Mouse (Mus musculus) embryonic facial prominence, embryonic 14.5 days (tissue): ENCODE measurements around the gene Dcun1d4. TPM values are rescaled to one million over a fixed set of nuclear protein-coding genes. Genes with fewer than 3 reads are reported as not detected.

ENCODE experiments used
- ATAC-seq: fragments of 200-750 bp; cut with Nextera tagmentation; 2 replicates; pipeline ENCODE4 v1.8.0; 2017; ENCODE audit warnings: low read depth, moderate number of reproducible peaks, moderate TSS enrichment
- DNase-seq: peaks from one replicate; pipeline ENCODE4 v3.0.0-alpha.2; 2015; ENCODE audit warnings: low spot score
- H3K27ac ChIP-seq: fragments of 300-500 bp; sonication (generic); replicated peaks from 2 replicates; pipeline ENCODE4 v1.5.1; 2014; ENCODE audit warnings: low read depth, mild to moderate bottlenecking, low read length, moderate library complexity
- H3K27me3 ChIP-seq: fragments of 300-500 bp; sonication (generic); replicated peaks from 2 replicates; pipeline ENCODE4 v1.6.1; 2014; ENCODE audit warnings: low read length; ENCODE audit not compliant: control insufficient read depth, insufficient read depth
- H3K36me3 ChIP-seq: fragments of 300-500 bp; sonication (generic); 2 replicates; pipeline ENCODE4 v1.6.1; 2014; ENCODE audit warnings: low read length, mixed read lengths; ENCODE audit not compliant: control insufficient read depth, insufficient read depth
- H3K4me1 ChIP-seq: fragments of 300-500 bp; sonication (generic); 2 replicates; pipeline ENCODE4 v1.6.1; 2014; ENCODE audit warnings: antibody characterized with exemption, low read length; ENCODE audit not compliant: control insufficient read depth, insufficient read depth
- H3K4me2 ChIP-seq: fragments of 300-500 bp; sonication (generic); 2 replicates; pipeline ENCODE4 v1.6.1; 2014; ENCODE audit warnings: low read depth, mild to moderate bottlenecking, low read length, moderate library complexity, mixed read lengths
- H3K4me3 ChIP-seq: fragments of 300-500 bp; sonication (generic); 2 replicates; pipeline ENCODE4 v1.5.1; 2014; ENCODE audit warnings: low read depth, mild to moderate bottlenecking, low read length
- H3K9ac ChIP-seq: fragments of 300-500 bp; sonication (generic); 2 replicates; pipeline ENCODE4 v1.6.1; 2014; ENCODE audit warnings: low read depth, mild to moderate bottlenecking, low read length, moderate library complexity, mixed read lengths
- H3K9me3 ChIP-seq: fragments of 300-500 bp; sonication (generic); 2 replicates; pipeline ENCODE4 v1.6.1; 2016; ENCODE audit warnings: low read length; ENCODE audit not compliant: control insufficient read depth
- WGBS: fragments of 180-500 bp; shearing (Covaris S2); extraction: QIAGEN DNeasy Blood & Tissue Kit; methylation state at CpG from one replicate; pipeline ENCODE4 v1.1.7; 2014; 5-methylcytosine and 5-hydroxymethylcytosine counted together
- polyA plus RNA-seq: library from polyadenylated mRNA; unstranded; fragments of >200 nt; fragmentation: Nextera tagmentation; extraction: Ambion mirVana; gene quantifications from 2 replicates; pipeline ENCODE4 v1.2.1, GENCODE M21; 2014

Dcun1d4 gene
- polyA plus RNA-seq, 1 experiment from 2014 or later: 26.4 TPM

DNA sequence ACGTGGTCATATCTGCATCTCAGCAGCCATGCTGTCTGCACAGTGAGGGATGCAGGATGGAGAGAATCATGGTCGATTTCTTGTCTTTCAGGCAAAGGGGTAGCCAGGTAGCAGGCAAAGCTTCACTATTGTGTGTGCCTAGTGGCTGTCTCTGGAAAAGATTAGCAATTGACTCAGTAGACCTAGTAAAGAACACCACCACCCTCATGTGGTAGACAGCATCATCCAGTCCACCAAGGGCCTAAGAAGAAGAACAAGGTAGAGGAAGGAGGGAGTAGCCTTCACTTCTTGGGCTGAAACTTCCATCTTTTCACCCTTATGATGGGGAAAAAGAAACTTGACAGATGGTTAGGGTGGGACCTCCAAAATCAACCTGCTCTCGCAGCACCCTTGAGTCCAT, 122.1 kb downstream of the Dcun1d4 start:
- no peak overlapping the region for H3K4me3 ChIP-seq
- no peaks in the 10 kb centered on the region for H3K36me3 ChIP-seq
- no peak for DNase-seq
- H3K9me3 ChIP-seq: no peaks in the 10 kb centered on the region
- H3K9ac ChIP-seq: no peak overlapping the region
- no peaks in the 10 kb centered on the region for H3K27me3 ChIP-seq
- no peak for ATAC-seq
- no peak overlapping the region for H3K27ac ChIP-seq
- 76% methylated on average over 3 of the region's 3 CpGs for WGBS
- no peak overlapping the region for H3K4me2 ChIP-seq
- no peaks in the 10 kb centered on the region for H3K4me1 ChIP-seq

DNA sequence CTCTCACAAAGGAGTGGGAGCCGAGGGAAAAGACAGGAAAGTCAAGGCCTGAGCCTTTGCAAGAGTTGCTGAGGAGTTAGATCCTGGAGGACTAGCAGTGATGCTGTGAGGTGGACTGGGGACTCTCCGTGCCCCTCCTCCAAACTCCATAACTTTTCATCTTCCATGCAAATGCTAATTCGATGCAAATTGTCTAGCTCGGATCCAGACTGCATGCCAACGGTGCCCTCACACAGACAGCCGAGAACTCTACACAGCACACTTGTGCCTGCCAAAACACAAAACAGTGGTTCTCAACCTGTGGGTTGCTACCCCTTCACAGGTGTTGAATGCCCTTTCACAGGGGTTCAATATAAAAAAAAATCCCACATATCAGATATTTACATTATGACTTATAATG, 123.7 kb downstream of the Dcun1d4 start:
- no peaks in the 10 kb centered on the region for H3K27me3 ChIP-seq
- H3K9ac ChIP-seq: no peak overlapping the region
- ATAC-seq: no peak
- H3K4me3 ChIP-seq: no peak overlapping the region
- 83% methylated on average over 6 of the region's 6 CpGs for WGBS
- no peak overlapping the region for H3K4me2 ChIP-seq
- no peak for DNase-seq
- no peaks in the 10 kb centered on the region for H3K9me3 ChIP-seq
- H3K36me3 ChIP-seq: no peaks in the 10 kb centered on the region
- no peaks in the 10 kb centered on the region for H3K4me1 ChIP-seq
- H3K27ac ChIP-seq: no peak overlapping the region

DNA sequence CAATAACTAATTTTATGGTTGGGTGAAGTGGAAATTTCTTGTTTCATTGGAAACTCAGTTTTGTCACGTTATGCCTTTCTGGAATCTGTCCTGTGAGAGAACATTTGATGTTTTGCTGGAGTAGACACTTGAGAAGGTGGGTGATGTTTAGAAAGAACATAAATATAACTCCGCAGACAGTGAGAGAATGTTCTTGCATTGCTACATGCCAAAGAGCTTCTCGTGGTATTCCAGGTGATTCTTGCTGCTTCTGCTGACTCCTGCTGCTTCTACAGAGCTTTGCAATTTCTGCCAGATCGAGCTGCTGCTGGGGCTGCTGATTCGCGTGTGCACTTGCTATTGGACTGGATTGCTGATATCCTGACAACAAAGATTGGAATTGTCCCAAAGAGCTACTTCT, 124.2 kb downstream of the Dcun1d4 start:
- WGBS: 86% methylated on average over 6 of the region's 6 CpGs
- H3K27ac ChIP-seq: no peak overlapping the region
- no peak overlapping the region for H3K9ac ChIP-seq
- no peaks in the 10 kb centered on the region for H3K36me3 ChIP-seq
- H3K4me1 ChIP-seq: no peaks in the 10 kb centered on the region
- H3K4me3 ChIP-seq: no peak overlapping the region
- no peaks in the 10 kb centered on the region for H3K27me3 ChIP-seq
- no peaks in the 10 kb centered on the region for H3K9me3 ChIP-seq
- DNase-seq (no peak), ATAC-seq (no peak)
- H3K4me2 ChIP-seq: no peak overlapping the region

Other genes starting within 250 kb of the Dcun1d4 start
- gene Fryl, start 224.4 kb upstream of the Dcun1d4 start, polyA plus RNA-seq: 24.8 and 26.8 TPM in 2 replicates
- gene Ociad1, start 188.2 kb upstream of the Dcun1d4 start, polyA plus RNA-seq: 143 and 145 TPM in 2 replicates
- 10.7 and 11.2 TPM in 2 replicates for gene Ociad2, start 140.0 kb upstream of the Dcun1d4 start, polyA plus RNA-seq
- 0.90 and 1.9 TPM in 2 replicates for gene Cwh43, start 74.9 kb upstream of the Dcun1d4 start, polyA plus RNA-seq
- 0.08 TPM in 1 of 2 replicates, not detected in the other for gene Lrrc66, start 151.5 kb downstream of the Dcun1d4 start, polyA plus RNA-seq
- 54.3 and 55.3 TPM in 2 replicates for gene Sgcb, start 166.8 kb downstream of the Dcun1d4 start, polyA plus RNA-seq
- 0.63 and 1.1 TPM in 2 replicates for gene Spata18, start 170.4 kb downstream of the Dcun1d4 start, polyA plus RNA-seq